9 mouse cellular contexts compared by ENCODE assay signal in the genomic region with DNA sequence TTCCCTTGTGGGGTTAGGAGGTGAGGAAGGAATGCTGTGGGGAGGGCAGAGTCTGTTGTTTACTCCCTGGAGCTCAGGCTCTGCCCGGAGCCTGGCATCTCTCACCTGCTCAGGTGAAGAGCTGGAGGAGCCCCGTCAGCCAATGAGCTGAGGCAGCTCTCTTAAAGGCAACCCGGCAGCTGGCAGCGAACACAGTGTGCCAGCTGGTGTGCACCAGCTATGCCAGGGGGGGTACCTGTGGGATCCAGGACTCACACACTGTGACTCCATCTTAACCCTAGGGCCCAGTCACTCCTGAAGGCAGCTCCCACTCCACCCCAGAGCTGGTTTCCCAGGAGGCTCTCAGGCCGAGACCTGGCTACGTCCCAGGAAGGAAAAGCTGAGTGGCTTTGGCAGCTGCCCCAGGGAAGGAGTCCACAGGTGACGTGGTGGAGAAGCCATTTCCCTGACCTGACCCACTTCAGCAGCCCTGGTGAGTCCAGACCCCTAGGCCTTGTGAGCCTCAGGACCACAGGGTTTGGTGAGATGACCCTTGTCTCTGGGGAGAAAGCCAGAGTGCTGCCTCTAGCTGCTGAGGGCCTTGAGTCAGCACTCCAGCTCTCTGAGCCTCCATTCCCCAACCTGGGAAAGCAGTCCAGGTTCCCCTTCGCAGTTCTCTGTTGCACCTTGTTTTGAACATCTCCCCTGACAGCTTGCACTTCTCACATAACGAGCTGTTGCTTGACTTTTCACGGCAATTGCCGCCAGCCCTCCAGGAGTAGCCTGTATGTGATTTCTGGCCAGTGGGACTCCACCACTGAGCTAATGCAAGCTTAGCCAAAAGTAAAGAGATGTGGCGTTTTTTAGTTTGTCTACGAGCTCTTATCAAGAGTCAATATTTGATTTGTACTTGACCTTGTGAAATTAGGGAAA. TPM values are rescaled to one million over a fixed set of nuclear protein-coding genes. Genes with fewer than 3 reads are reported as not detected.
DNase-seq lines count a peak whose midpoint lies in the region; ATAC-seq lines count a peak whose summit lies in the region.
"Had no signal": no experiment of that assay in that cellular context is flagged by ENCODE, and none has a peak within 500 bp of the region (broad histone marks: within the 10 kb centered on the region; RNA-seq: fewer than 3 reads in every experiment).

No protein-coding gene starts in this region.

- no peaks in the 10 kb centered on the region for H3K27me3 ChIP-seq in limb, embryonic 10.5 days (ENCODE audit: low read depth, poor library complexity, severe bottlenecking)
- H3K27me3 ChIP-seq in neural tube, embryonic 15.5 days (replicated peaks), result no peaks in the 10 kb centered on the region
- no peaks in the 10 kb centered on the region for H3K27me3 ChIP-seq in heart, embryonic 11.5 days (ENCODE audit: control insufficient read depth, insufficient read depth, low read length)

- H3K9me3 ChIP-seq in limb, embryonic 10.5 days (replicated peaks), result no peaks in the 10 kb centered on the region
- H3K9me3 ChIP-seq in neural tube, embryonic 15.5 days (replicated peaks), result no peaks in the 10 kb centered on the region
- no peaks in the 10 kb centered on the region for H3K9me3 ChIP-seq in heart, embryonic 11.5 days (replicated peaks; ENCODE audit: control insufficient read depth, low read length)

- 74% methylated on average over 13 of the region's 13 CpGs for WGBS in limb, embryonic 10.5 days
- WGBS in neural tube, embryonic 15.5 days, result 76% methylated on average over 13 of the region's 13 CpGs
- WGBS in heart, embryonic 11.5 days (ENCODE audit: insufficient replicate concordance), result 71% methylated on average over 13 of the region's 13 CpGs

- H3K4me2 ChIP-seq in neural tube, embryonic 15.5 days, result no peak overlapping the region
- no peak overlapping the region for H3K4me2 ChIP-seq in heart, embryonic 11.5 days

- DNase-seq in gastrocnemius, adult 18-20 months (ENCODE audit: low spot score), result peak; percentile 24
- DNase-seq in gastrocnemius, postnatal 4 days (ENCODE audit: low spot score in 2 of 2), result no peak
- peak; percentile 84 for DNase-seq in cerebellum, adult 9-11 months
- DNase-seq in limb, embryonic 10.5 days (ENCODE audit: low spot score), result no peak
- peak; percentile 50 for DNase-seq in ovary, postnatal 36 days (ENCODE audit: low spot score)
- DNase-seq in right cerebral cortex, postnatal 36 days (ENCODE audit: low spot score in 2 of 2), result no peak

- H3K9ac ChIP-seq in neural tube, embryonic 15.5 days (replicated peaks), result no peak overlapping the region
- H3K9ac ChIP-seq in heart, embryonic 11.5 days (ENCODE audit: low read depth, low read length), result no peak overlapping the region

- H3K4me3 ChIP-seq in limb, embryonic 10.5 days, result no peak overlapping the region
- no peak overlapping the region for H3K4me3 ChIP-seq in neural tube, embryonic 15.5 days (replicated peaks)
- no peak overlapping the region for H3K4me3 ChIP-seq in heart, embryonic 11.5 days (ENCODE audit: low read depth, low read length)

- peak overlapping the region; percentile 30; the same call in 1 of the 2 replicates for H3K27ac ChIP-seq in limb, embryonic 10.5 days
- no peak overlapping the region for H3K27ac ChIP-seq in neural tube, embryonic 15.5 days (replicated peaks)
- H3K27ac ChIP-seq in heart, embryonic 11.5 days (ENCODE audit: low read depth, low read length), result no peak overlapping the region
- H3K27ac ChIP-seq: hindbrain, postnatal 0 days had no signal

- H3K4me1 ChIP-seq in limb, embryonic 10.5 days, result peaks cover 6% of the 10 kb centered on the region
- no peaks in the 10 kb centered on the region for H3K4me1 ChIP-seq in neural tube, embryonic 15.5 days
- no peaks in the 10 kb centered on the region for H3K4me1 ChIP-seq in heart, embryonic 11.5 days (ENCODE audit: control insufficient read depth, insufficient read depth, low read length)

- no peak for ATAC-seq in neural tube, embryonic 15.5 days (ENCODE audit: low FRiP score)
- ATAC-seq in heart, embryonic 11.5 days (replicated peaks; ENCODE audit: insufficient number of reproducible peaks, low FRiP score, low TSS enrichment), result no peak
- ATAC-seq: hindbrain, postnatal 0 days had no signal

- no peaks in the 10 kb centered on the region for H3K36me3 ChIP-seq in limb, embryonic 10.5 days
- H3K36me3 ChIP-seq in neural tube, embryonic 15.5 days, result no peaks in the 10 kb centered on the region
- H3K36me3 ChIP-seq in heart, embryonic 11.5 days (ENCODE audit: control insufficient read depth, insufficient read depth, low read length), result no peaks in the 10 kb centered on the region

RNA-seq across cellular contexts. Expression of a gene that starts 35.6 kb away (rescaled TPM):
- 10 to 100 TPM; 97.6 to 98.8 TPM for total RNA-seq in gastrocnemius, adult 18-20 months (2021)
- 10 to 100 TPM; 92.7 to 95.0 TPM for total RNA-seq in gastrocnemius, postnatal 4 days (2021)
- 20.0 and 22.6 TPM in 2 replicates for polyA plus RNA-seq in limb, embryonic 10.5 days (2016; fragmentation: Nextera tagmentation; extraction: Ambion mirVana)
- polyA plus RNA-seq in neural tube, embryonic 15.5 days (2015; fragmentation: Nextera tagmentation; extraction: Ambion mirVana), result 19.9 and 20.5 TPM in 2 replicates
- polyA plus RNA-seq in heart, embryonic 11.5 days (2014; fragmentation: Nextera tagmentation; extraction: Ambion mirVana), result 16.9 and 19.5 TPM in 2 replicates

Comparison
In these comparisons a context has a peak if more than half of its experiments do, and no peak if none do; other contexts are left out.
1. DNase-seq: peak in gastrocnemius, adult 18-20 months (single experiment), cerebellum, adult 9-11 months (single experiment) and ovary, postnatal 36 days (single experiment); none in gastrocnemius, postnatal 4 days (0 of 2), limb, embryonic 10.5 days (single experiment) and right cerebral cortex, postnatal 36 days (0 of 2).